Mouse (Mus musculus): ENCODE data around the gene Gm49354.

GRCm38 (mm10) chr13:59770847-59771246 is 11.2 kb downstream of the Gm49354 start:
- TF ChIP-seq POLR2A (IDR thresholded peaks at IDR 0.05; ENCODE audit: low read depth, low read length) (no peak), CTCF (conservative IDR thresholded peaks at IDR 0.05; ENCODE audit: insufficient read depth, insufficient read length, low read depth, low read length) (no peak)

Measured in kidney, adult 2 months (tissue).